Mouse (Mus musculus): ENCODE results near the gene Ryr2.

- TF ChIP-seq GATA1 (IDR thresholded peaks at IDR 0.05; ENCODE audit: borderline replicate concordance, low read length) (no peak), FLI1 (IDR thresholded peaks at IDR 0.05; ENCODE audit: low read length) (no peak)
Observed at GRCm38 (mm10) chr13:11782411-11783155, 324.2 kb downstream of the Ryr2 start.

Data from megakaryocyte, embryonic 14.5 days (primary cell).